Mouse (Mus musculus): ENCODE data around the gene Hist1h2ak. TPM values are rescaled to one million over a fixed set of nuclear protein-coding genes. Genes with fewer than 3 reads are reported as not detected.
A peak's percentile ranks its signal among the peaks of the same experiment; 100 is the strongest.
"Not testable (repeated sequence)": the region's sequence is repeated elsewhere in the genome, so short reads cannot be mapped to it uniquely, and the experiment has no call there.

Hist1h2ak gene
- total RNA-seq, 2 experiments from 2014 or later, result 5.7 to 11.4 TPM

DNA sequence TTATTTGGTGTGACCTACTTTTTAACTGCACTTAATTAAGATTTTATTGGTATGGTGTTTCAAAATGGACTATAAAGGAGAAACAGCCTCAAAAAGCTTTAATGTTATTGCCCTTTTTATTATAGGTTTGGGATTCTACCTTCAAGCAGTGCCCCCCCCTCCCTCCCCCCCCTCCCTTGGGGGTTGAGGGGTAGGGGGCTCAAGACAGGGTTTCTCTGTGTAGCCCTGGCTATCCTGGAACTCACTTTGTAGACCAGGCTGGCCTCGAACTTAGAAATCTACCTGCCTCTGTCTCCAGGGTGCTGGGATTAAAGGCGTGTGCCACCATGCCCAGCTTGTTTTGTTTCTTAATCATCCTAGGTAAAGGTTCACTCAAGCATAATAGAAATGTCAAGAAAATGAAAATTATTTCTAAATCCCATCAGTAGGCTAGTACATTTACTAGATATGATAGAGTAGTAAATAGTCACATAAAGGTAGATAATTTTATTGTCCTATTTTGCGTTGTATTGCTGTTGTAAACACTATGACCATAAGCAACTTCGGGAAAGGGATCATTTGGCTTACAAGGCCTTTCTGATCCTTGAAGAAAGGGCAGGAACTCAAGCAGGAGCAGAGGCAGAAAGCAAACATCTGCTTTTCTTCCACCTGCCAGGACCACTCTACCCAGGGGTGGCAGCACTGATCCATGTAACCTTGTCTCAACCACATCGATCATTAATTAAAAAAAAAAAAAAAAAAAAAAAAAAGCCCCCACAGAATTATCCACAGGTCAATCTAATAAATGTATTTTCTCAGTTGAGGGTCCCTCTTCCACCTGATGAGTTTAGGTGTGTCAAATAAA is 30.4 kb downstream of the Hist1h2ak start:
- DNase-seq (ENCODE audit: low spot score), result no peak
- intact Hi-C loops (cut with DNase I), result no loop called here

DNA sequence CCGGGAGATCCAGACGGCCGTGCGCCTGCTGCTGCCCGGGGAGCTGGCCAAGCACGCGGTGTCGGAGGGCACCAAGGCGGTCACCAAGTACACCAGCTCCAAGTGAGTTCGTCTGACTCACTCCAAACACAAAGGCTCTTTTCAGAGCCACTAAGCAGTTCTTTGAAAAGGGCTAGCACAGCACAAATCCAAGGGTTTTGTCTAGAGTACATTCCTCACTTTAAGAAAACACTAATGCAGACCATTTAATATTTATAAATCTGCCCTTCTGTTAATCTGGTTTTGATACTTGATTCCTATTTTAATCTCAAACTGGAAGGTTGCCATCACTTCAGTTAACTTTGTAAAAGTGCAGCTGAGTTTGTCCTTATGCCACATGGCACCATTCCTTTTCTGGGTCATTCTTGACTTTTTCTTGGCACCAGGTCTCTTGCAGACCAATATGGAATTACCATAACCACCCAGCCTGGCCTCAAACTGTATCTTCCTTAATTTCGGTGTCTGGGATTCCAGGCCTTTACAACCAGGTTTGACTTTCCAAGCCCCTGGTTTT is 31.2 kb downstream of the Hist1h2ak start:
- intact Hi-C loops (cut with DNase I), result no loop called here
- DNase-seq (ENCODE audit: low spot score), result no peak

DNA sequence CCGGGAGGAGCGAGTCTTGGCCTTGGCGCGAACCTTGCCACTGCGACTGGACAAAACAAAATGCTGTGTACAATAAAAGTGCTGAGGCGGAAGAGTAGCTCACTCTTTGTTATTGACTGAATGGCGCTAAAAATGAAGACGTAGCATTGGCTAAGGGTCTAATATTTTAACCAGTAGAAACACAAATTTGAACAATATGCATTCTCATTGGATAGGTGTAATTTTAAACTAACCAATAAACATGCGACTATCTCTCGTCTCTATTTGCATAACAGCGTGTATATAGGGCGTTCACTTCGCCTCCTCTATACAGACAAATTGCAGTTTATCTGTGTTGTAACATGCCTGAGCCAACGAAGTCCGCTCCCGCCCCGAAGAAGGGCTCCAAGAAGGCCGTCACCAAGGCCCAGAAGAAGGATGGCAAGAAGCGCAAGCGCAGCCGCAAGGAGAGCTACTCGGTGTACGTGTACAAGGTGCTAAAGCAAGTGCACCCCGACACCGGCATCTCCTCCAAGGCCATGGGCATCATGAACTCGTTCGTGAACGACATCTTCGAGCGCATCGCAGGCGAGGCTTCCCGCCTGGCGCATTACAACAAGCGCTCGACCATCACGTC is 31.8 kb downstream of the Hist1h2ak start, which contains the start of gene Hist1h2bm:
Gene Hist1h2bm, plus strand, starts transcription at position 288 of the 616 bp plus-strand sequence.
- peak; percentile 30 for DNase-seq (ENCODE audit: low spot score)
- intact Hi-C loops (cut with DNase I), result not testable (repeated sequence)

DNA sequence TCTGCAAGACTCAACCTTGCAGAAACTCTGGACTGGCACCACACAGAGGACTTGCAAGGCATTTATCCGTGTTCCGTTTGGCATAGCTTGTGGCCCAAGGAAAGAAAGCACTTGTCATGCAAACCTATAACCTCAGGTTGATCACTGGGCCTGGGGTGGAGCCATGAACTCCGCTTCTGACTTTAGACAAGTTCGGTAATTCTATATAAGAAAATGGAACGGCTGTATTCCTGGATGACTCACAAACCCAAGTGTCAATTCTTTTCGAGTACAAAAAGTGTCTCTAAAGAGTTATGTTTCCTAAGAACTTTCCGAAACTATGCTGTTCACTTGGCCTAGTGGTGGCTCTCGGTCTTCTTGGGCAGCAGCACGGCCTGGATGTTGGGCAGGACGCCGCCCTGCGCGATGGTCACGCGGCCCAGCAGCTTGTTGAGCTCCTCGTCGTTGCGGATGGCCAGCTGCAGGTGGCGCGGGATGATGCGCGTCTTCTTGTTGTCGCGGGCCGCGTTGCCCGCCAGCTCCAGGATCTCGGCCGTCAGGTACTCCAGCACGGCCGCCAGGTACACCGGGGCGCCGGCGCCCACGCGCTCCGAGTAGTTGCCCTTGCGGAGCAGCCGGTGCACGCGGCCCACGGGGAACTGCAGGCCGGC is 32.4 kb downstream of the Hist1h2ak start:
- DNase-seq (ENCODE audit: low spot score); intact Hi-C loops (cut with DNase I): not testable (repeated sequence)

DNA sequence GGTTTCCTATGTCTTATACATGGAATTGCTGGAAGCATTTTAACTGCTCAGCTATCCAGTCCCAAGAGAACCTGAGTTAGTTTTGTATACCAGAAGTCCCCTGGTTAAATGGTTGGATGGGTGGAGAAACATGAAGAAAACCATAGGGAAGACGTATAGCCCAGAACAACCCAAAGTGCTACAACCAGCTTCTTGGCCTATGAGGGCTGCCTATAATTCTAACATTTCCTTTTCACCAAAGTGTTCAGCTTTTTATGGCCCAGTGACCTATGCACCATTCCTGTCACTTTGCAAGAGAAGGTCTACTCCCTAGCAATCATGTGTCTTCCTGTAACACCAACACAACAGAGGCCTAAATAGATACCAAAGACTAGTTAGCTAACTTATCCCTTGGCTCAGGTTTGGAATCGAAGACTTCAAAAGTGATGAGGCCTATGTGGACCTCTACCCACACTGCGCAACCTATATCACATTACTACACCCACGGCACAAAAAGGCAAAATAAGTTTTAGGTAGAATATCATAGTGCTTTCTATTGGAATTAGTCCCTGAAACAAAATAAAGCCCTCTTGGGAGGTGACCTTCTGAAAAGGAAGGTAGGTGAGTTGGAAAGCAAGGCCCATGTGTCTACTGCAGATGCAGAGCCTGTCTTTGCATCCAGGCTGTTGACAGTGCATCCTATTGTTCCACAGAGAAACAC is 35.1 kb downstream of the Hist1h2ak start:
- DNase-seq (ENCODE audit: low spot score), result no peak
- intact Hi-C loops (cut with DNase I), result loop anchor here (10.0 kb wide), 2 partner anchors 116 to 1966 kb away; partner anchors contain the start of genes Hist1h2ac, Hist1h2ap, Hist1h2bc and Hist1h2br

DNA sequence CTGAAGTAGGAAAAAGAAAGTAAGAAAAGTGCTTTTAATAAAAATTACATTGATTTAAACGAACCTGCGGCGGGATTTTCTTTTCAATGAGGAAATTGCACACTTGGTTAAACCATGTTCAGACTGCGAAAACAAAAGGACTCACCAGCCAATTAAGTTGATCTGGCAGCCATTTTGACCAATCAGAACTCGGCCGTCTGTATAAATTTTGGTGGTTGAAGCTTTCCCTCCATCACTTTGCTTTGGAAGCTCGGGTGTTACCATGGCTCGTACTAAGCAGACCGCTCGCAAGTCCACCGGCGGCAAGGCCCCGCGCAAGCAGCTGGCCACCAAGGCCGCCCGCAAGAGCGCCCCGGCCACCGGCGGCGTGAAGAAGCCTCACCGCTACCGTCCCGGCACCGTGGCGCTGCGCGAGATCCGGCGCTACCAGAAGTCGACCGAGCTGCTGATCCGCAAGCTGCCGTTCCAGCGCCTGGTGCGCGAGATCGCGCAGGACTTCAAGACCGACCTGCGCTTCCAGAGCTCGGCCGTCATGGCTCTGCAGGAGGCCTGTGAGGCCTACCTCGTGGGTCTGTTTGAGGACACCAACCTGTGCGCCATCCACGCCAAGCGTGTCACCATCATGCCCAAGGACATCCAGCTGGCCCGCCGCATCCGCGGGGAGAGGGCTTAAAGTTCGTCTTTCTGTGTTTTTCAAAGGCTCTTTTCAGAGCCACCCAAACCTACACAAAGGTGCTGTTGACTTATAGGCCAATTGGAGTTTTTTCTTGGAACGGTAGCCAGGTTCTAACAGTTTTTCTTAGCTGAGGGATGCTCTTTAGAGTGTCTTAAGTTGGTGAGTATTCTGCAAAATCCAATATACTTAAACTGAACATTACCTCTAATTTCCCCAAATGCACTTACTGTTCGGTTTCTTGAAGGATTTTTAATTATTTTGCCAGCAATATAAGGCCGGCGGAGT is 36.0 kb downstream of the Hist1h2ak start, which contains the start of gene Hist1h3h:
Gene Hist1h3h, plus strand, starts transcription at position 263 of the 961 bp plus-strand sequence.
- DNase-seq (ENCODE audit: low spot score), result peak; percentile 69
- intact Hi-C loops (cut with DNase I), result loop anchor here (10.0 kb wide), 2 partner anchors 117 to 1967 kb away; partner anchors contain the start of genes Hist1h2ac, Hist1h2ap, Hist1h2bc and Hist1h2br

DNA sequence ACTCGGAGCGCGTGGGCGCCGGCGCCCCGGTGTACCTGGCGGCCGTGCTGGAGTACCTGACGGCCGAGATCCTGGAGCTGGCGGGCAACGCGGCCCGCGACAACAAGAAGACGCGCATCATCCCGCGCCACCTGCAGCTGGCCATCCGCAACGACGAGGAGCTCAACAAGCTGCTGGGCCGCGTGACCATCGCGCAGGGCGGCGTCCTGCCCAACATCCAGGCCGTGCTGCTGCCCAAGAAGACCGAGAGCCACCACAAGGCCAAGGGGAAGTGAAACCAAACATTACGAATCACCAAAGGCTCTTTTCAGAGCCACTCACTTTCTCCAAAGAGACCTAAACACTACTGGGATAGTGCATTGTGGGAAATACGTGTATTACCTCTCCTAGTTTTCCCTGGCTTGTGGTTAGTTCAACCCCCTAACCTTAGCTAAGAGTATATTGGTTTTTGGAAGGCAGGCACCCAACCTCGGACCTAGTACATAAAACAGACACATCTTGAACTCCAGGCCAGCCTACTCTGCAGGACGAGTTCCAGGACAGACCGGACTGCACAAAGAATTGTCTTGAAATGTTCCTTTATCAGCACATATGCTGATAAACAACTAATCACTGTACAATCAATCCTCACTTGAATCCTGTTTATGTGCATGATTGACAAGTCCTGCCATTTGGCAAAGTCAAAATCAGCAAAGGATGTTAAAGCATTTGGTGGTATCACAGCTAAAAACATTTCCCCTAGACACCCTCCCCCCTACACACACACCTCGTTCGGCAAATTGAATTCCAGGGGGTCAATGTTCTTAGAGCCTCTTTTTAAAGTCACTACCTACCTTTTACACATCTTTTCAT is 36.9 kb downstream of the Hist1h2ak start:
- not testable (repeated sequence) for DNase-seq (ENCODE audit: low spot score)
- intact Hi-C loops (cut with DNase I), result loop anchor here (10.0 kb wide), 2 partner anchors 118 to 1968 kb away; partner anchors contain the start of genes Hist1h2ac, Hist1h2ap, Hist1h2bc and Hist1h2br

DNA sequence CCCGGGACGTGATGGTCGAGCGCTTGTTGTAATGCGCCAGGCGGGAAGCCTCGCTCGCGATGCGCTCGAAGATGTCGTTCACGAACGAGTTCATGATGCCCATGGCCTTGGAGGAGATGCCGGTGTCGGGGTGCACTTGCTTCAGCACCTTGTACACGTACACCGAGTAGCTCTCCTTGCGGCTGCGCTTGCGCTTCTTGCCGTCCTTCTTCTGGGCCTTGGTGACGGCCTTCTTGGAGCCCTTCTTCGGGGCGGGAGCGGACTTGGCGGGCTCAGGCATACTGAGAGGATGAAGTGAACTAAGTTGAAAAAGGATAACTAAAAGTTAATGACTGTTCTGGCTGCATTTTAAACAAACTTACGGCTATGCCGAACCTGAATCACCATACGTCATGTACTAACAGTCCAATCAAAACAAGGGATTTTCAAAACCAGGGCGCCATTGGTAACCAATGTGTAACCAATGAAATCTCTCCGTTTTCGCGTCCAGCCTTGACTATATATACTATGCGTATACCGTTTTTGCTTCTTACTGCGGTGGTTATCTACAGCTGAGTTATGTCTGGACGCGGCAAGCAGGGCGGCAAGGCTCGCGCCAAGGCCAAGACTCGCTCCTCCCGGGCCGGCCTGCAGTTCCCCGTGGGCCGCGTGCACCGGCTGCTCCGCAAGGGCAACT is 37.6 kb downstream of the Hist1h2ak start, which contains the start of the genes Hist1h2bl and Hist1h2ai:
Gene Hist1h2bl, minus strand, starts transcription at position 280 of the 676 bp plus-strand sequence.
Gene Hist1h2ai, plus strand, starts transcription at position 559 of the 676 bp plus-strand sequence.
- intact Hi-C loops (cut with DNase I), result loop anchor here (10.0 kb wide), 2 partner anchors 119 to 1969 kb away; partner anchors contain the start of genes Hist1h2ac, Hist1h2ap, Hist1h2bc and Hist1h2br
- DNase-seq (ENCODE audit: low spot score), result peak; percentile 63

DNA sequence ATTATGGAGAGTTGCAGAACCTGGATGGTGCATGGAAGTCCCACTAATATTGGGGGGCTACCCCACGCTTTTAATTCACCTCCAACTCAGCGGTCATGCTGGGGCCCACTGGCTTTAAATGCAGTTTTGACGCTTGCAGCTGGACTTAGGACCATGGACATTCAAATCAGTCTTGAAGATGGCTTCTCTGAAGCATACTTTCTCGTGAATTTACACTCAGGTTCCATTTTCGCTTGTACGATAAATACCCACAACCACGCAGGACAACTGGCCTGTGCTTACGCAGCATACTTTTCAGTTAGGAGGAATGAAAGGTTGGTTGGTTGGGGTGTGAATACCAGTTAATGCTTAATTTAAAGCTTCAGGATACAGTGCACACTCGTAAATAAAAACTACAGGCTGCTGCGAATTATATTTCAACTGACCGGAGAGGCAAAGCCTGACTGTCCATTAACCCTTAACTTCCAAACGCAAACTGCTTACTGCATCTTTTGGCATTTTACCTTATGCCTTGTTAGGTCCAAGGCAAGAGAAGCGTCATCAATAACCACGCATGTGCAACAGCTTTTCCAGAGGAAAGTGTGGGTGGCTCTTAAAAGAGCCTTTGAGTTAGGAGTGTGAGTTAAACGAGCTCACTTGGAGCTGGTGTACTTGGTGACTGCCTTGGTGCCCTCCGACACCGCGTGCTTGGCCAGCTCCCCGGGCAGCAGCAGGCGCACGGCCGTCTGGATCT is 38.3 kb downstream of the Hist1h2ak start:
- DNase-seq (ENCODE audit: low spot score), result no peak
- intact Hi-C loops (cut with DNase I), result loop anchor here (10.0 kb wide), 2 partner anchors 120 to 1970 kb away; partner anchors contain the start of genes Hist1h2ac, Hist1h2ap, Hist1h2bc and Hist1h2br

DNA sequence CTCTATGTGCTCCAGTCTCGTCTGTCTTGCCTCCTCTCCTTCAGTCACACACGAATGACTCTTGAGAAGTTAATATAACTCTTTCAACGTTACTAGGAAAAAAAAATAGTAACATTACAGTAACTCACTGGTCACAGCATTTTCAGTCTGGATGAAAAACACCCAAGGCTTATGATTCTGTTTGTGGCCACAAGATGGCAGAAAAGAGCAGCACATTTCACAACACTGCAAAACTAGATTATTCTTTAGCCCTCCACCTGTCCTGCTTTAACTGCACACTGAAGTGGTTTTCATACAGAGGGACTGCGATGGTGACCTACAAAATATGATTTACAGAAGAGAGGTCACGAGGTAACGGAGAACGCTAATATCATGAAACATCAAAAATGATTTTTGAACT is 38.9 kb downstream of the Hist1h2ak start:
- DNase-seq (ENCODE audit: low spot score), result no peak
- intact Hi-C loops (cut with DNase I), result loop anchor here (1.0 to 10.0 kb wide), 9 partner anchors 20 to 1970 kb away; partner anchors contain the start of genes Hist1h2ac, Hist1h2af, Hist1h2ap and Hist1h2bc

DNA sequence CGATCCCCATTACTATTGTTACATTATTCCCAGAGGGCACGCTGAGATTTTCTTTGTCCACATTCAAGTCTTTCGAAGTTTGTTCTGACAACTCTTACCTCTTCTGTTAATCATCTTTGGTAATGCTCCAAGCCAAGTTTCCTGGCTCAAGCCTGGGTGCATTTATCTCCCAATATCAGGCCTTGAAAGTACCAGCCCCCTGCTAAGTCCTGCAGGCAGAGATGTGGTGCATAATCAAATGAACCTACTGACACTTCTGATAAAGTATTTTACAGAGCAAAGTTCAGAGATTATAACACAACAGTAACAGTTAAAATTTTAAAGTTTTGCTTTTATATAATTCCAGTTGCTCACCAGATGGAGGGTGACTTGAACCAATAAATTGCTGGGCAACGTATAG is 41.9 kb downstream of the Hist1h2ak start:
- intact Hi-C loops (cut with DNase I), result loop anchor here (5.0 to 10.0 kb wide), 8 partner anchors 123 to 1973 kb away; partner anchors contain the start of genes Hist1h2ac, Hist1h2af, Hist1h2ap and Hist1h2bc
- no peak for DNase-seq (ENCODE audit: low spot score)

DNA sequence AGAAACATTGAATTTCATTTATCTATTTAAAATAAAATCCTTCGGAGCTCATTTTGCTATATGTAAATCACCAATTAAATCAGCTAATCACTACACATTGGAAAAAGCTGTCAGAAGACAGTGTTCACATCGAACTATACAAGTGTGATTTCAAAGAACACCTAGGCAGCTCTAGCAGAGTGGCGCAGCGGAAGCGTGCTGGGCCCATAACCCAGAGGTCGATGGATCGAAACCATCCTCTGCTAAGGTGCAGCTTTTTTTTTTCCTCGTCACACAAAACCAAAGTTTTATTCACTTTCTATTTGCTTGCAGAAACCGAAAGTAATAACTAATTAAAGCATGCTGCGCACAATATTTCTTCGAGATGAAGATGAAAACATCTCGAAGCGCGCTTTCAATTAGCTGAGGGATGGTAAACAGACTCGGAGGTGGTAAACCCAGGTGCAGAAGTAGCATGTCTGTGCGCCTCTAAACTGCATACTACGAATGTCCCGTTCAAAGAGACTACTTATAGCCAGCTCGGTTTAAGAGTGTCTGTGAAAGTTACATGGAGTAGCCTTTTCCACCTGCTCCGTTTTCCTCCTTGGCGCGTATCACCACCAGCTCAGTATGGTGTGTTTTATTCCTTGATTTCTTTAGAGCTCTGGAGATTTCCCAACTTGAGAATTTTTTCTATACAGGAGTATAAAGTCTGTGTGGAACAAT is 42.7 kb downstream of the Hist1h2ak start:
- intact Hi-C loops (cut with DNase I), result loop anchor here (5.0 to 10.0 kb wide), 8 partner anchors 124 to 1974 kb away; partner anchors contain the start of genes Hist1h2ac, Hist1h2af, Hist1h2ap and Hist1h2bc
- peak; percentile 38 for DNase-seq (ENCODE audit: low spot score)

DNA sequence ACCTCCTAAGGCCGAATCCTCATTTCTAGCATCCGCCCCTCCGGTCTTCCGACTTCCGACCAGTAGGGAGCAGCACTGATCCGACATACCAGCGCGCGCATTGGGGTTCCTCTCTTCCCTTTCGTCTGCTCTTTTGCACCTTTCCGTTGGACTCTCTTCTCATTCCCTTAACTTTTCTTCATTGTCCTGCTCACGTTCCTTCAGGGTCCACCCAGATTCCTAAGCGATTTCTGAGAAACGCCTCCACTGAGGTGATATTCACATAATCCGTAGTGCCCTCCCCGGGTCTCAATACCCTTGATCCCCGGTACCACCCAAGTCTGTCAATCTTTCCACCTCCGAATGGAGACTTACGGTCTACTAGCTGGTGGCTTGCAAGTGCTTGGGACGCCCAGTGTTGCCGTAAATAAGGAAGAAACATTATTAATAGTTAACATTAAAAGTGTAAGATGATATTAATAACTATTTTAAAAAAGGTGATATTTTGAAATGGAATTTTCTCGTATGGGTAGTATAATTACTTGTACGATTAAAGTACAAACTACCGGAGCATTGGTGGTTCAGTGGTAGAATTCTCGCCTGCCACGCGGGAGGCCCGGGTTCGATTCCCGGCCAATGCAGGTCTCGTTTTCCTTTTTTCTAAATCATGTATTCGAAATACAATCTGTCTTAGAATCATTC is 43.5 kb downstream of the Hist1h2ak start:
- intact Hi-C loops (cut with DNase I), result loop anchor here (5.0 to 10.0 kb wide), 8 partner anchors 125 to 1975 kb away; partner anchors contain the start of genes Hist1h2ac, Hist1h2af, Hist1h2ap and Hist1h2bc
- peak; percentile 68 for DNase-seq (ENCODE audit: low spot score)

DNA sequence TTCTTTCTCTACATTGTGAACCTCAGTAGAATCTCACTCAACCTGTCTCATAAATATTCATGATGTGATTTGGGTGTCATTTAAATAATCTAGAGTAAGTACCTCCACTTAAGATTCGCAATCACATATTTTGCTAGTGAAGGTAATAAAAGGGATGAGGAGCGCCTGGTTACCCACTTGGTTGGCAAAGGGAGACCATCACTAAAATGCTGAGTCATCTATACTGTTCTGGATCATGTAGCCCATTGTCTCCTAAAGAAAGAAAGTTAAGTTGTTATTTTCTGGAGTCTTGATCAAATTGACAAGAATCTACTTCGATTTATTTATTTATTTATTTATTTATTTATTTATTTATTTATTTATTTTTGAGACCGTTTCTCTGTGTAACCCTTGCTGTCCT is 47.0 kb downstream of the Hist1h2ak start:
- intact Hi-C loops (cut with DNase I), result loop anchor here (5.0 kb wide), 1 partner anchor 1661 kb away; the partner anchor contains the start of gene Zfp322a
- DNase-seq (ENCODE audit: low spot score), result no peak
